Mouse (Mus musculus) liver, adult 2 months (tissue): ENCODE results near the gene Apol7b. TPM values are rescaled to one million over a fixed set of nuclear protein-coding genes. Genes with fewer than 3 reads are reported as not detected.

ENCODE experiments used
- DNase-seq: peaks from one replicate; pipeline ENCODE4 v3.0.0-alpha.2; 2011; ENCODE audit warnings: low read depth, low spot score; ENCODE audit errors: extremely low read depth
- H3K27ac ChIP-seq: fragments of 200-500 bp; replicated peaks from 2 replicates; pipeline ENCODE4 v1.5.1; 2012; ENCODE audit warnings: low read depth, mild to moderate bottlenecking, control low read depth, inconsistent platforms, low read length; ENCODE audit not compliant: insufficient read depth
- H3K27me3 ChIP-seq: fragments of 200-500 bp; 2 replicates; pipeline ENCODE4 v1.6.1; 2012; ENCODE audit warnings: mild to moderate bottlenecking, moderate library complexity, low read length, inconsistent platforms; ENCODE audit not compliant: control insufficient read depth, insufficient read depth
- H3K36me3 ChIP-seq: fragments of 200-500 bp; 2 replicates; pipeline ENCODE4 v1.6.1; 2012; ENCODE audit warnings: low read length, inconsistent platforms; ENCODE audit not compliant: control insufficient read depth, insufficient read depth
- H3K4me1 ChIP-seq: fragments of 200-500 bp; 2 replicates; pipeline ENCODE4 v1.6.1; 2011; ENCODE audit warnings: low read length; ENCODE audit not compliant: control insufficient read depth, insufficient read depth
- H3K4me3 ChIP-seq: fragments of 200-500 bp; 2 replicates; pipeline ENCODE4 v1.5.1; 2011; ENCODE audit warnings: low read depth, mild to moderate bottlenecking, control low read depth, low read length, moderate library complexity; ENCODE audit not compliant: insufficient read depth
- H3K79me2 ChIP-seq: fragments of 200-500 bp; 2 replicates; pipeline ENCODE4 v1.6.1; 2012; ENCODE audit warnings: inconsistent platforms, mild to moderate bottlenecking, low read length, moderate library complexity; ENCODE audit not compliant: control insufficient read depth, insufficient read depth
- H3K9ac ChIP-seq: fragments of 200-500 bp; 2 replicates; pipeline ENCODE4 v1.6.1; 2012; ENCODE audit warnings: low read depth, mild to moderate bottlenecking, control low read depth, inconsistent platforms, low read length
- CTCF ChIP-seq: fragments of 200-500 bp; IDR thresholded peaks from 2 replicates; pipeline ENCODE4 v1.5.1; 2011; ENCODE audit warnings: low read depth, low read length, control low read depth
- POLR2A ChIP-seq: fragments of 200-500 bp; IDR thresholded peaks from 2 replicates; pipeline ENCODE4 v1.6.1; 2011; ENCODE audit warnings: low read length, control low read depth; ENCODE audit not compliant: insufficient read depth; ENCODE audit errors: extremely low read depth
- WGBS: fragments of 180-500 bp; shearing (Covaris S2); methylation state at CpG from one replicate; pipeline ENCODE4 v1.1.7; 2018; 5-methylcytosine and 5-hydroxymethylcytosine counted together
- polyA plus RNA-seq: library from polyadenylated mRNA; depleted of rRNA; stranded (reverse); fragments of >200 nt; gene quantifications from 2 replicates; pipeline ENCODE4 v1.2.3, GENCODE M21; 2012; rRNA removed
- total RNA-seq: library from RNA; depleted of rRNA; stranded (reverse); fragments of >200 nt; gene quantifications from 2 replicates; pipeline ENCODE4 v1.2.3, GENCODE M21; 2014; rRNA removed

The Apol7b gene
- total and polyA plus RNA-seq, 2 experiments, result not detected

DNA sequence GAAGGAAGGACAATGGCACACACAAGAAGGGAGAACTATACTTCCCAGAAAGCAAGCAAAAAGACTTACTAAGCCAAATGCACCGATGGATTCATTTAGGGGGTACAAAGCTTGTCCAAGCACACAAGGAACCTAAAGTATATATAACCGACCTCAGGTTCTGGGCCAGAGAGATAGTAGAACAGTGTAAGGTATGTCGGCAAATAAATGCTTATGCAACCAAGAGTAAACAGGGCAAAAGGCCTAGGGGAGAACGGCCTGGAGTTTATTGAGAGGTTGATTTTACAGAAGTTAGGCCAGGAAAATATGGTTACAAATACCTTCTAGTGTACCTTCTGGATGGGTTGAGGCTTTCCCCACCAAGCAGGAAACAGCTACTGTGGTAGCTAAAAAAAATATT lies 69.9 kb downstream of the Apol7b start:
- H3K4me3 ChIP-seq, result no peak overlapping the region
- peak; percentile 95 for DNase-seq
- H3K79me2 ChIP-seq, result peaks cover 6% of the 10 kb centered on the region; the same call in 1 of the 2 replicates
- peaks cover 20% of the 10 kb centered on the region for H3K4me1 ChIP-seq
- TF ChIP-seq POLR2A (no peak), CTCF (no peak)
- H3K9ac ChIP-seq, result no peak overlapping the region; the same call in 1 of the 2 replicates
- 25% methylated on average over 4 of the region's 4 CpGs for whole genome bisulfite sequencing
- peak overlapping the region; percentile 98 for H3K27ac ChIP-seq
- no peaks in the 10 kb centered on the region for H3K36me3 ChIP-seq
- no peaks in the 10 kb centered on the region for H3K27me3 ChIP-seq

DNA sequence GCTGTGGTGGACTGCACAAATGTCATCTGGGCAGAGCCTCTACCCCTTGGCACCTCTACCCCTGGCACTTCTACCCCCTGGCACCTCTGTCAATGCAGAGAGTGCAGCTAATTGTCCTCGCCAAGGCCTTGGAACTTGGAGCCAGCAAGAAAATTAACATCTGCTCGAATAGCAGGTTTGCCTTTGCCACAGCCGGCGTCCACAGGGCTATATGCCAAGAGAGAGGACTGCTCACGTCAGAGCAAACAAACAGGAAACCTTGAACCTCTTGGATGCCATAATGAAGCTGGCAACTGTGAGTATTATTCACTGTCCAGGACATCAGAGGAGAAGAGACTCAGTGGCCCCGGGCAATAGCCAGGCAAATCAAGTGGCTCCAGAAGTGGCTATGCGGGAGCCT lies 70.4 kb downstream of the Apol7b start:
- no peak overlapping the region for H3K4me3 ChIP-seq
- TF ChIP-seq CTCF, result no peak
- peaks cover 6% of the 10 kb centered on the region; the same call in 1 of the 2 replicates for H3K79me2 ChIP-seq
- WGBS, result 19% methylated on average over 7 of the region's 7 CpGs
- peak; percentile 100 for DNase-seq
- H3K4me1 ChIP-seq, result peaks cover 20% of the 10 kb centered on the region
- H3K9ac ChIP-seq, result peak overlapping the region; percentile 5; the same call in 1 of the 2 replicates
- peak overlapping the region; percentile 96 for H3K27ac ChIP-seq
- no peaks in the 10 kb centered on the region for H3K27me3 ChIP-seq
- no peaks in the 10 kb centered on the region for H3K36me3 ChIP-seq

Other genes with a start within 250 kb of the Apol7b start
- gene Rbfox2, start 140.5 kb downstream of the Apol7b start, total RNA-seq, result 17.4 and 21.6 TPM in 2 replicates
- gene Rbfox2, start 140.5 kb downstream of the Apol7b start, polyA plus RNA-seq, result 18.2 and 21.5 TPM in 2 replicates
- 104 and 121 TPM in 2 replicates for gene Apol7a, start 48.4 kb downstream of the Apol7b start, total RNA-seq
- gene Apol7a, start 48.4 kb downstream of the Apol7b start, polyA plus RNA-seq, result 89.7 and 93.2 TPM in 2 replicates
- 59.3 and 69.5 TPM in 2 replicates for gene Apol9a, start 36.4 kb downstream of the Apol7b start, total RNA-seq
- gene Apol9a, start 36.4 kb downstream of the Apol7b start, polyA plus RNA-seq, result 44.3 and 80.3 TPM in 2 replicates
- gene Apol10a, start 29.6 kb upstream of the Apol7b start, total RNA-seq, result not detected in 2 replicates
- gene Apol10a, start 29.6 kb upstream of the Apol7b start, polyA plus RNA-seq, result 0.02 TPM in 1 of 2 replicates, not detected in the other
- not detected in 2 replicates for gene Apol11a, start 60.8 kb upstream of the Apol7b start, total RNA-seq
- not detected in 2 replicates for gene Apol11a, start 60.8 kb upstream of the Apol7b start, polyA plus RNA-seq
- 0.54 TPM in 1 of 2 replicates, not detected in the other for gene Apol7c, start 85.8 kb upstream of the Apol7b start, total RNA-seq
- gene Apol7c, start 85.8 kb upstream of the Apol7b start, polyA plus RNA-seq, result 0.26 and 0.42 TPM in 2 replicates
- not detected in 2 replicates for gene 1700025B11Rik, start 114.4 kb upstream of the Apol7b start, total RNA-seq
- not detected in 2 replicates for gene 1700025B11Rik, start 114.4 kb upstream of the Apol7b start, polyA plus RNA-seq
- gene Apol10b, start 148.6 kb upstream of the Apol7b start, total RNA-seq, result 0.20 and 0.28 TPM in 2 replicates
- 0.04 and 0.05 TPM in 2 replicates for gene Apol10b, start 148.6 kb upstream of the Apol7b start, polyA plus RNA-seq
- gene Gm36245, start 151.8 kb upstream of the Apol7b start, total RNA-seq, result not detected in 2 replicates
- gene Gm36245, start 151.8 kb upstream of the Apol7b start, polyA plus RNA-seq, result not detected in 2 replicates
- gene Apol11b, start 195.8 kb upstream of the Apol7b start, total RNA-seq, result 0.27 and 0.37 TPM in 2 replicates
- 0.04 TPM in 1 of 2 replicates, not detected in the other for gene Apol11b, start 195.8 kb upstream of the Apol7b start, polyA plus RNA-seq